Mouse (Mus musculus) midbrain, embryonic 16.5 days (tissue): Measurements from ENCODE around the gene Thoc6. TPM values are rescaled to one million over a fixed set of nuclear protein-coding genes. Genes with fewer than 3 reads are reported as not detected.

Source experiments
- ATAC-seq: fragments of 200-750 bp; cut with Nextera tagmentation; 2 replicates; pipeline ENCODE4 v1.8.0; 2017; ENCODE audit warnings: moderate TSS enrichment
- H3K27ac ChIP-seq: fragments of 300-500 bp; sonication (generic); 2 replicates; pipeline ENCODE4 v1.5.1; 2014; ENCODE audit warnings: mild to moderate bottlenecking, low read length, mixed read lengths
- H3K27me3 ChIP-seq: fragments of 300-500 bp; sonication (generic); 2 replicates; pipeline ENCODE4 v1.6.1; 2014; ENCODE audit warnings: low read depth, low read length, mixed read lengths; ENCODE audit not compliant: control insufficient read depth, insufficient read depth
- H3K36me3 ChIP-seq: fragments of 300-500 bp; sonication (generic); 2 replicates; pipeline ENCODE4 v1.6.1; 2014; ENCODE audit warnings: mild to moderate bottlenecking, low read length, moderate library complexity, mixed read lengths; ENCODE audit not compliant: control insufficient read depth, insufficient read depth
- H3K4me1 ChIP-seq: fragments of 300-500 bp; sonication (generic); 2 replicates; pipeline ENCODE4 v1.6.1; 2014; ENCODE audit warnings: mild to moderate bottlenecking, low read length, mixed read lengths; ENCODE audit not compliant: control insufficient read depth, insufficient read depth
- H3K4me2 ChIP-seq: fragments of 300-500 bp; sonication (generic); 2 replicates; pipeline ENCODE4 v1.6.1; 2014; ENCODE audit warnings: mild to moderate bottlenecking, low read length, mixed read lengths
- H3K4me3 ChIP-seq: fragments of 300-500 bp; sonication (generic); 2 replicates; pipeline ENCODE4 v1.5.1; 2014; ENCODE audit warnings: low read depth, mild to moderate bottlenecking, low read length, moderate library complexity, mixed read lengths
- H3K9ac ChIP-seq: fragments of 300-500 bp; sonication (generic); 2 replicates; pipeline ENCODE4 v1.6.1; 2014; ENCODE audit warnings: low read depth, low read length, mixed read lengths
- H3K9me3 ChIP-seq: fragments of 300-500 bp; sonication (generic); replicated peaks from 2 replicates; pipeline ENCODE4 v1.6.1; 2014; ENCODE audit warnings: mild to moderate bottlenecking, low read length, mixed read lengths; ENCODE audit not compliant: control insufficient read depth, poor library complexity, severe bottlenecking
- WGBS: fragments of 180-500 bp; shearing (Covaris S2); extraction: QIAGEN DNeasy Blood & Tissue Kit; methylation state at CpG from one replicate; pipeline ENCODE4 v1.1.7; 2014; 5-methylcytosine and 5-hydroxymethylcytosine counted together
- polyA plus RNA-seq: library from polyadenylated mRNA; unstranded; fragments of >200 nt; fragmentation: Nextera tagmentation; extraction: Ambion mirVana; gene quantifications from 2 replicates; pipeline ENCODE4 v1.2.1, GENCODE M21; 2015

Gene Thoc6
- polyA plus RNA-seq, 1 experiment from 2014 or later, result 36.0 TPM

- WGBS, result 83% methylated on average over 3 of the region's 3 CpGs
- Histone ChIP-seq H3K9ac (no peak overlapping the region), H3K4me2 (no peak overlapping the region), H3K9me3 (no peaks in the 10 kb centered on the region), H3K4me3 (no peak overlapping the region), H3K4me1 (no peaks in the 10 kb centered on the region), H3K36me3 (no peaks in the 10 kb centered on the region), H3K27ac (no peak overlapping the region), H3K27me3 (peaks cover 39% of the 10 kb centered on the region)
- ATAC-seq, result no peak
Observed at GRCm38 (mm10) chr17:23658450-23658849, 15.2 kb downstream of the Thoc6 start.

- 63% methylated on average over 2 of the region's 2 CpGs for WGBS
- no peak overlapping the region for H3K27ac ChIP-seq
Observed at GRCm38 (mm10) chr17:23654410-23654809, 19.3 kb downstream of the Thoc6 start.

GRCm38 (mm10) chr17:23654001-23654400, 19.7 kb downstream of the Thoc6 start:
- WGBS, result 66% methylated on average over 6 of the region's 6 CpGs
- no peak for ATAC-seq
- Histone ChIP-seq H3K27me3 (peaks cover 5% of the 10 kb centered on the region; the same call in 1 of the 2 replicates), H3K9me3 (no peaks in the 10 kb centered on the region), H3K36me3 (no peaks in the 10 kb centered on the region), H3K4me1 (no peaks in the 10 kb centered on the region), H3K9ac (no peak overlapping the region), H3K4me2 (no peak overlapping the region), H3K4me3 (no peak overlapping the region), H3K27ac (no peak overlapping the region)

More at GRCm38 (mm10) chr17:23654410-23654809, 19.3 kb downstream of the Thoc6 start:
- no peaks in the 10 kb centered on the region for H3K9me3 ChIP-seq
- no peak for ATAC-seq
- peaks cover 7% of the 10 kb centered on the region for H3K27me3 ChIP-seq
- H3K4me3 ChIP-seq, result no peak overlapping the region
- H3K4me2 ChIP-seq, result no peak overlapping the region
- H3K9ac ChIP-seq, result no peak overlapping the region
- H3K36me3 ChIP-seq, result no peaks in the 10 kb centered on the region
- no peaks in the 10 kb centered on the region for H3K4me1 ChIP-seq

GRCm38 (mm10) chr17:23653324-23653723, 20.4 kb downstream of the Thoc6 start:
- Histone ChIP-seq H3K36me3 (no peaks in the 10 kb centered on the region), H3K4me2 (no peak overlapping the region), H3K27me3 (0 out of 2 replicates have a peak, but pooled peaks cover 3% of the 10 kb centered on the region), H3K9me3 (no peaks in the 10 kb centered on the region), H3K27ac (no peak overlapping the region), H3K4me1 (no peaks in the 10 kb centered on the region), H3K9ac (no peak overlapping the region), H3K4me3 (no peak overlapping the region)
- no peak for ATAC-seq
- 81% methylated on average over 2 of the region's 2 CpGs for WGBS

- Histone ChIP-seq H3K4me3 (no peak overlapping the region), H3K4me1 (no peaks in the 10 kb centered on the region), H3K27ac (no peak overlapping the region), H3K4me2 (no peak overlapping the region), H3K9me3 (no peaks in the 10 kb centered on the region), H3K9ac (no peak overlapping the region), H3K36me3 (no peaks in the 10 kb centered on the region), H3K27me3 (peaks cover 3% of the 10 kb centered on the region; the same call in 1 of the 2 replicates)
- ATAC-seq, result no peak
- WGBS, result 83% methylated on average over 6 of the region's 6 CpGs
Observed at GRCm38 (mm10) chr17:23651363-23651762, 22.3 kb downstream of the Thoc6 start.

- Histone ChIP-seq H3K36me3 (no peaks in the 10 kb centered on the region), H3K9ac (no peak overlapping the region), H3K27ac (no peak overlapping the region), H3K4me2 (no peak overlapping the region), H3K4me3 (no peak overlapping the region), H3K4me1 (peaks cover 6% of the 10 kb centered on the region), H3K27me3 (peaks cover 22% of the 10 kb centered on the region), H3K9me3 (no peaks in the 10 kb centered on the region)
- no peak for ATAC-seq
- WGBS, result 31% methylated on average over 10 of the region's 10 CpGs
Observed at GRCm38 (mm10) chr17:23645894-23646293, 27.8 kb downstream of the Thoc6 start.

- Histone ChIP-seq H3K27ac (no peak within 1 kb of the TSS), H3K9me3 (no peaks in the 10 kb centered on the region), H3K27me3 (peaks cover 22% of the 10 kb centered on the region), H3K36me3 (no peaks in the 10 kb centered on the region), H3K4me1 (peaks cover 6% of the 10 kb centered on the region), H3K9ac (peak within 1 kb of the TSS; percentile 53), H3K4me2 (peak within 1 kb of the TSS; percentile 69), H3K4me3 (peak within 1 kb of the TSS; percentile 42)
- ATAC-seq, result no peak
- under 1% methylated on average over 58 of the region's 58 CpGs for WGBS
Observed at GRCm38 (mm10) chr17:23644613-23645495, 28.8 kb downstream of the Thoc6 start, which contains the start of gene Mmp25. Mmp25 (minus strand) TSS chr17:23645277.

- no peak for ATAC-seq
- Histone ChIP-seq H3K36me3 (no peaks in the 10 kb centered on the region), H3K4me1 (0 out of 2 replicates have a peak, but pooled peaks cover 5% of the 10 kb centered on the region), H3K27me3 (no peaks in the 10 kb centered on the region; the same call in 1 of the 2 replicates), H3K9me3 (no peaks in the 10 kb centered on the region), H3K4me2 (no peak overlapping the region), H3K27ac (no peak overlapping the region), H3K4me3 (no peak overlapping the region), H3K9ac (no peak overlapping the region)
- 86% methylated on average over 8 of the region's 8 CpGs for WGBS
Observed at GRCm38 (mm10) chr17:23631241-23631640, 42.4 kb downstream of the Thoc6 start.
